Mouse (Mus musculus) C2C12 (cell line): Measurements from ENCODE around the gene Castor2.

Experiments used
- CTCF ChIP-seq: IDR thresholded peaks from one replicate; pipeline ENCODE4 v1.5.1; 2011; ENCODE audit not compliant: control insufficient read depth, insufficient read depth, insufficient read length
- MAX ChIP-seq: IDR thresholded peaks from one replicate; pipeline ENCODE4 v1.6.1; 2011; ENCODE audit warnings: mild to moderate bottlenecking, control low read depth
- MYOD1 ChIP-seq: IDR thresholded peaks from one replicate; pipeline ENCODE4 v1.6.1; 2011; ENCODE audit warnings: low read depth; ENCODE audit not compliant: control insufficient read depth, insufficient read length
- MYOG ChIP-seq: IDR thresholded peaks from one replicate; pipeline ENCODE4 v1.6.1; 2011; ENCODE audit not compliant: control insufficient read depth, insufficient read length; ENCODE audit errors: extremely low read depth

GRCm38 (mm10) chr5:134183880-134184808 is 84.6 kb downstream of the Castor2 start, which contains the start of gene Gtf2ird2:
- TF ChIP-seq MAX (peak; percentile 99), CTCF (no peak), MYOG (no peak), MYOD1 (no peak)
